Mouse (Mus musculus) stomach, postnatal 0 days (tissue): ENCODE data around the gene Lypd1. TPM values are rescaled to one million over a fixed set of nuclear protein-coding genes. Genes with fewer than 3 reads are reported as not detected.

Source experiments
- ATAC-seq: fragments of 200-750 bp; cut with Nextera tagmentation; 2 replicates; pipeline ENCODE4 v1.8.0; 2017; ENCODE audit not compliant: low FRiP score, low TSS enrichment
- DNase-seq: peaks from one replicate; pipeline ENCODE4 v3.0.0-alpha.2; 2016; ENCODE audit warnings: low spot score
- H3K27ac ChIP-seq: fragments of 300-500 bp; sonication (generic); replicated peaks from 2 replicates; pipeline ENCODE4 v1.5.1; 2014; ENCODE audit warnings: mild to moderate bottlenecking, control low read depth
- H3K27me3 ChIP-seq: fragments of 300-500 bp; sonication (generic); 2 replicates; pipeline ENCODE4 v1.6.1; 2014; ENCODE audit warnings: low read length; ENCODE audit not compliant: control insufficient read depth, insufficient read depth
- H3K36me3 ChIP-seq: fragments of 300-500 bp; sonication (generic); 2 replicates; pipeline ENCODE4 v1.6.1; 2014; ENCODE audit warnings: low read length, mixed read lengths; ENCODE audit not compliant: control insufficient read depth, insufficient read depth
- H3K4me1 ChIP-seq: fragments of 300-500 bp; sonication (generic); replicated peaks from 2 replicates; pipeline ENCODE4 v1.6.1; 2014; ENCODE audit warnings: antibody characterized with exemption; ENCODE audit not compliant: control insufficient read depth, insufficient read depth
- H3K4me2 ChIP-seq: fragments of 300-500 bp; sonication (generic); replicated peaks from 2 replicates; pipeline ENCODE4 v1.6.1; 2014; ENCODE audit warnings: low read depth, mild to moderate bottlenecking, control low read depth, moderate library complexity
- H3K4me3 ChIP-seq: fragments of 300-500 bp; sonication (generic); 2 replicates; pipeline ENCODE4 v1.5.1; 2014; ENCODE audit warnings: low read depth, low read length, control low read depth
- H3K9ac ChIP-seq: fragments of 300-500 bp; sonication (generic); 2 replicates; pipeline ENCODE4 v1.6.1; 2014; ENCODE audit warnings: mild to moderate bottlenecking, low read length, control low read depth, mixed read lengths
- H3K9me3 ChIP-seq: fragments of 300-500 bp; sonication (generic); 2 replicates; pipeline ENCODE4 v1.6.1; 2016; ENCODE audit warnings: low read length; ENCODE audit not compliant: control insufficient read depth
- CTCF ChIP-seq: IDR thresholded peaks from 2 replicates; pipeline ENCODE4 v1.5.1; 2016; ENCODE audit warnings: antibody characterized with exemption, low read depth, mild to moderate bottlenecking, moderate library complexity
- EP300 ChIP-seq: optimal IDR thresholded peaks from 2 replicates; pipeline ENCODE3; 2016; ENCODE audit warnings: antibody characterized with exemption
- WGBS: fragments of 180-500 bp; shearing (Covaris S2); extraction: QIAGEN DNeasy Blood & Tissue Kit; methylation state at CpG from one replicate; pipeline ENCODE4 v1.1.7; 2014; 5-methylcytosine and 5-hydroxymethylcytosine counted together
- polyA plus RNA-seq: library from polyadenylated mRNA; unstranded; fragments of >200 nt; fragmentation: Nextera tagmentation; extraction: Ambion mirVana; gene quantifications from 2 replicates; pipeline ENCODE4 v1.2.1, GENCODE M21; 2015

The Lypd1 gene
- polyA plus RNA-seq, 1 experiment from 2014 or later: 1.2 TPM

DNA sequence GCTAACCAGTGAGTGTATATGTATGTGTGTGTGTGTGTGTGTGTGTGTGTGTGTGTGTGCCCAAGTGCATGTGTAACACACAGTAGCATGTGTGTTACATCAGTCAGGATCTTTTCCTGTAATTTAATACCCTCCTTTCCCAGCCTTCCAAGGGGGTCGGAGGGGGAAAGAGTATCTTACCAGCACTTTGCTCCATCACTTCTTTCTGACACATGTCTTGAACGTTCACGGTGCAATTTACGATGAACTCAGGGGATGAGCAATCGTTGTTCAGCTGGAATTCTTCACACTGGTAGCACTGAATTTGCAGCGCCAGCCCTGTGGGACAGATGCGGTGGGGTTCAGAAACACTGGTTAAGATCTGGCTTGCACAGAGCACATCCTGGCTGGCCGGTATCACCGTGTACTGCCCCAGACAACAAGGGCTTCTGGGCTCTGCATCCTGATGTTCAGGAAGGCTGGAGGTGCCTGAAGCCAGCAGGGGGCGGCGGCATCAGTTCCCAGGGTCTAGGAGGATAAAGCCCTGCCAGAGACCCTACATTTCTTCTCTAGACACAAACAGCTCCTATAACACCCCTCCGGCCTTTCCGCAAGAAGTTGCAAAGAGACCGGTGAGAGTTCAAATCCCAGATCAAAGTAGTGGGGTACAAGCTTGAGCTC lies 2.6 kb downstream of the Lypd1 start:
- Histone ChIP-seq H3K4me1 (0 out of 2 replicates have a peak, but pooled peaks cover 3% of the 10 kb centered on the region), H3K4me3 (no peak overlapping the region), H3K27me3 (peaks cover 9% of the 10 kb centered on the region; the same call in 1 of the 2 replicates), H3K9ac (no peak overlapping the region), H3K36me3 (no peaks in the 10 kb centered on the region), H3K27ac (no peak overlapping the region), H3K4me2 (peak overlapping the region; percentile 78; the same call in 1 of the 2 replicates), H3K9me3 (no peaks in the 10 kb centered on the region)
- ATAC-seq (no peak), DNase-seq (peak; percentile 18)
- TF ChIP-seq EP300: no peak
- peak; percentile 59 for TF ChIP-seq CTCF
- 13% methylated on average over 14 of the region's 14 CpGs for WGBS

DNA sequence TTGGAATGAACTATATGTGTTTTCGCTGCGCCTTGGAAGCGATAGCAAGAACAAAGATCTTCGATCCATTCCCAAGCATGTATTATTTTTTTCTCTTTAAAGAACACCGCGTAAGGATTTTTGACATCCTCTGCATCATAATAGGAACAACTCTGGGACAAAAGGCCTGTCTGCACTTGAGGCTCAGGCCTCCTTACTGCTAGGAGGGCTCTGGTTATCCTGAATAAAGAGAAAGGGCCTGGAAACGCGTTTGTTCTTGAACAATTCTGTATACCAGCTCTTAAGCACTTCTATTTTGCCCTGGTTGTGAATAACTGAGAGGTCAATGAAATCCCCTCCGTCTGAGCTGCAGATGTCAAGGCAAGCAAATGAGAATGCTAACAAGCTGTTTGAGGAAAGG lies 19.7 kb downstream of the Lypd1 start:
- H3K27me3 ChIP-seq: no peaks in the 10 kb centered on the region
- H3K9me3 ChIP-seq: no peaks in the 10 kb centered on the region
- H3K27ac ChIP-seq: no peak overlapping the region
- WGBS: 79% methylated on average over 9 of the region's 9 CpGs
- no peak for TF ChIP-seq EP300
- no peak for TF ChIP-seq CTCF
- no peaks in the 10 kb centered on the region for H3K36me3 ChIP-seq
- DNase-seq: no peak
- H3K4me2 ChIP-seq: no peak overlapping the region
- H3K4me3 ChIP-seq: no peak overlapping the region
- no peak for ATAC-seq
- H3K4me1 ChIP-seq: no peaks in the 10 kb centered on the region
- H3K9ac ChIP-seq: no peak overlapping the region

GRCm38 (mm10) chr1:125870056-125870455 lies 42.8 kb downstream of the Lypd1 start:
- no peak overlapping the region for H3K4me2 ChIP-seq
- H3K27me3 ChIP-seq: no peaks in the 10 kb centered on the region
- H3K4me3 ChIP-seq: no peak overlapping the region
- no peak overlapping the region for H3K9ac ChIP-seq
- H3K27ac ChIP-seq: no peak overlapping the region
- WGBS: 42% methylated on average over 7 of the region's 7 CpGs
- no peak for ATAC-seq
- no peaks in the 10 kb centered on the region for H3K9me3 ChIP-seq
- no peak for DNase-seq
- TF ChIP-seq CTCF: no peak
- no peak for TF ChIP-seq EP300
- H3K36me3 ChIP-seq: no peaks in the 10 kb centered on the region
- no peaks in the 10 kb centered on the region for H3K4me1 ChIP-seq

DNA sequence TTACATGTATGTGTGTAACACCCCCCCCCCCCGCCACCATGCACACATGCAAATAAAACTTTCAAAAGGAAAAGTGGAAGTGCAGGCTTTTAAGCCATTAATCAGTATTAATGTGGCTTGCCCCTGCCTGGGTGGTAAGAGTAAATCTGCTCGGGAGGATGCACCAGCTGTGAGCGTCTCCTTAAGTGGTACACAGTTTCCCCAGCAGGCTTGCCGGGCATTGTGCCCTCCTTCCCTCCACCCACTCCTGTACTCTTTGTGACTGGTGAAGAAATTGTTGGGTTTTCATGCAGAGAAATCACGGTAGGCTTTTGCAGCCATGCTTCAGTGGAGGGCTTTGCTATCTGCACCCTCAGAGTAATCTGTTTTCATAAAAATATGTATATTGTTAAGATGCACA lies 54.3 kb downstream of the Lypd1 start:
- DNase-seq: no peak
- TF ChIP-seq CTCF: no peak
- no peak for TF ChIP-seq EP300

DNA sequence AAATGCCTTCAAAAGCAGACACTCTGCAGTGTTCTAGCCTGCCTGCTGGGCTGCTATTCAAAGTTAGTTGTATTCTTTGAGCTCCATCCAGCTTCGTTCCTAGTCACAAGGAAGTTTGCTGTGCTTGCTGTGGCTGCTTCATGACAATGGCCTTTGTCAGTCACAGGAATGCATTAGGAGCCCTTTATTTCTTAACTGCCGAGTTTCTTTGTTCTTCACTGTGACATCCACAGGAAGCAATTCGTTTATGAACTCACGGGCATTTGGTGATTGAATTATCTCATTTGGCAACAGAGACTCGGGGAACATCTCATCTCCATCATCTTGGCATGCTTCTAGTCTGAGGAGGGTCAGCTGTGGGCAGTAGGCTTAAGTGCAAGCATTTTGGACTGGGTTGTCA lies 58.3 kb downstream of the Lypd1 start:
- H3K27ac ChIP-seq: no peak overlapping the region
- H3K4me1 ChIP-seq: no peaks in the 10 kb centered on the region

More for the DNA sequence above, 54.3 kb downstream of the Lypd1 start:
- Histone ChIP-seq H3K4me3 (no peak overlapping the region), H3K9ac (no peak overlapping the region), H3K36me3 (no peaks in the 10 kb centered on the region), H3K27me3 (no peaks in the 10 kb centered on the region), H3K4me1 (no peaks in the 10 kb centered on the region), H3K9me3 (no peaks in the 10 kb centered on the region), H3K27ac (no peak overlapping the region), H3K4me2 (no peak overlapping the region)
- no peak for ATAC-seq
- WGBS: 67% methylated on average over 5 of the region's 5 CpGs

GRCm38 (mm10) chr1:125839746-125840392 lies 73.0 kb downstream of the Lypd1 start:
- Histone ChIP-seq H3K9me3 (no peaks in the 10 kb centered on the region), H3K36me3 (no peaks in the 10 kb centered on the region), H3K27me3 (no peaks in the 10 kb centered on the region), H3K27ac (no peak overlapping the region), H3K4me3 (no peak overlapping the region), H3K4me2 (no peak overlapping the region), H3K4me1 (no peaks in the 10 kb centered on the region), H3K9ac (no peak overlapping the region)
- no peak for ATAC-seq
- no peak for DNase-seq
- whole genome bisulfite sequencing: 55% methylated on average over 13 of the region's 13 CpGs
- TF ChIP-seq EP300: no peak
- TF ChIP-seq CTCF: no peak

More for the DNA sequence above, 58.3 kb downstream of the Lypd1 start:
- Histone ChIP-seq H3K9ac (no peak overlapping the region), H3K4me2 (no peak overlapping the region), H3K9me3 (no peaks in the 10 kb centered on the region), H3K27me3 (no peaks in the 10 kb centered on the region), H3K36me3 (no peaks in the 10 kb centered on the region), H3K4me3 (no peak overlapping the region)
- TF ChIP-seq EP300: no peak
- TF ChIP-seq CTCF: no peak
- DNase-seq (no peak), ATAC-seq (no peak)
- 21% methylated on average over 5 of the region's 5 CpGs for WGBS
